Mouse (Mus musculus): ENCODE measurements around the gene Tshz2. TPM values are rescaled to one million over a fixed set of nuclear protein-coding genes. Genes with fewer than 3 reads are reported as not detected.

Gene Tshz2
- polyA plus RNA-seq, 1 experiment from 2014 or later = 50.4 TPM

GRCm38 (mm10) chr2:169928447-169929120 lies 295.8 kb downstream of the Tshz2 start:
- Histone ChIP-seq H3K9me3 (replicated peaks) (no peaks in the 10 kb centered on the region), H3K27me3 (replicated peaks) (no peaks in the 10 kb centered on the region), H3K4me2 (no peak overlapping the region; the same call in 1 of the 2 replicates), H3K27ac (replicated peaks) (no peak overlapping the region), H3K4me3 (replicated peaks) (no peak overlapping the region), H3K9ac (replicated peaks) (no peak overlapping the region), H3K4me1 (peaks cover 22% of the 10 kb centered on the region), H3K36me3 (no peaks in the 10 kb centered on the region)
- no peak for ATAC-seq (ENCODE audit: low FRiP score)
- 42% methylated on average over 14 of the region's 14 CpGs for WGBS

- 42% methylated on average over 23 of the region's 23 CpGs for WGBS
- Histone ChIP-seq H3K36me3 (no peaks in the 10 kb centered on the region), H3K27me3 (replicated peaks) (no peaks in the 10 kb centered on the region), H3K27ac (replicated peaks) (peak overlapping the region; percentile 14), H3K9me3 (replicated peaks) (no peaks in the 10 kb centered on the region), H3K4me2 (peak overlapping the region; percentile 65), H3K4me3 (replicated peaks) (peak overlapping the region; percentile 38), H3K4me1 (peaks cover 22% of the 10 kb centered on the region), H3K9ac (replicated peaks) (peak overlapping the region; percentile 41)
- ATAC-seq (ENCODE audit: low FRiP score) = peak; percentile 85
These were observed 297.0 kb downstream of the Tshz2 start for GRCm38 (mm10) chr2:169929540-169930497.

GRCm38 (mm10) chr2:169935642-169936041 lies 302.8 kb downstream of the Tshz2 start:
- H3K27me3 ChIP-seq (replicated peaks) = no peaks in the 10 kb centered on the region
- no peak overlapping the region for H3K9ac ChIP-seq (replicated peaks)
- no peak overlapping the region for H3K4me3 ChIP-seq (replicated peaks)
- H3K4me2 ChIP-seq = no peak overlapping the region
- ATAC-seq (ENCODE audit: low FRiP score) = no peak
- no peaks in the 10 kb centered on the region for H3K36me3 ChIP-seq
- WGBS = 88% methylated on average over 6 of the region's 6 CpGs
- H3K9me3 ChIP-seq (replicated peaks) = no peaks in the 10 kb centered on the region
- 0 out of 2 replicates have a peak, but pooled peaks cover 5% of the 10 kb centered on the region for H3K4me1 ChIP-seq
- no peak overlapping the region for H3K27ac ChIP-seq (replicated peaks)

GRCm38 (mm10) chr2:169940297-169941142 lies 307.7 kb downstream of the Tshz2 start:
- Histone ChIP-seq H3K27me3 (replicated peaks) (no peaks in the 10 kb centered on the region), H3K4me1 (0 out of 2 replicates have a peak, but pooled peaks cover 5% of the 10 kb centered on the region), H3K9ac (replicated peaks) (no peak overlapping the region), H3K27ac (replicated peaks) (no peak overlapping the region), H3K36me3 (no peaks in the 10 kb centered on the region), H3K4me2 (no peak overlapping the region), H3K4me3 (replicated peaks) (no peak overlapping the region), H3K9me3 (replicated peaks) (no peaks in the 10 kb centered on the region)
- 58% methylated on average over 16 of the region's 16 CpGs for WGBS
- no peak for ATAC-seq (ENCODE audit: low FRiP score)

DNA sequence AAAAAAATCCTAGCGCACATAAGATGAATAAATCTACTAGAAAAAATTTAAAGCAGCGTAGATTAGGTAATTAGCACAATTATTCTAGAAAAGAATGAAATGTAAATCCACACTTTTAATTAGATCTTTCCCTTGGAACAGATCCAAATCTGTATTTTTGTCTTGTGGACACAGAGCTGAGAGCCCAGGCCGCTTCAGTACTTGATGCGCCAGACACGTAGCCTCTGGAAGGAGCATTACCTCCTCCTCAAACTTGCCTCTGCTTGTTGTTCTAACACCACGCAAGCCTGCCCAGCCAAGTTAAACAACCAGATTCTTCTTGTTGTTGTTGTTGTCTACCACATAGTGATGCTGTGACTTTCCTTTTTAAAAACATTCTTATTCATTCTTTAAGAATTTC lies 310.9 kb downstream of the Tshz2 start:
- no peak overlapping the region for H3K27ac ChIP-seq (replicated peaks)
- WGBS = 85% methylated on average over 6 of the region's 6 CpGs
- no peak for ATAC-seq (ENCODE audit: low FRiP score)
- H3K9ac ChIP-seq (replicated peaks) = no peak overlapping the region
- no peaks in the 10 kb centered on the region for H3K36me3 ChIP-seq
- no peak overlapping the region for H3K4me3 ChIP-seq (replicated peaks)
- no peaks in the 10 kb centered on the region for H3K9me3 ChIP-seq (replicated peaks)
- no peaks in the 10 kb centered on the region for H3K27me3 ChIP-seq (replicated peaks)
- H3K4me1 ChIP-seq = peaks cover 11% of the 10 kb centered on the region
- no peak overlapping the region for H3K4me2 ChIP-seq

- 91% methylated on average over 6 of the region's 6 CpGs for WGBS
- Histone ChIP-seq H3K4me1 (peaks cover 6% of the 10 kb centered on the region), H3K27ac (replicated peaks) (no peak overlapping the region), H3K9ac (replicated peaks) (no peak overlapping the region), H3K4me3 (replicated peaks) (no peak overlapping the region), H3K9me3 (replicated peaks) (no peaks in the 10 kb centered on the region), H3K36me3 (no peaks in the 10 kb centered on the region), H3K4me2 (no peak overlapping the region), H3K27me3 (replicated peaks) (no peaks in the 10 kb centered on the region)
- ATAC-seq (ENCODE audit: low FRiP score) = no peak
These were observed 315.3 kb downstream of the Tshz2 start for GRCm38 (mm10) chr2:169948139-169948538.

DNA sequence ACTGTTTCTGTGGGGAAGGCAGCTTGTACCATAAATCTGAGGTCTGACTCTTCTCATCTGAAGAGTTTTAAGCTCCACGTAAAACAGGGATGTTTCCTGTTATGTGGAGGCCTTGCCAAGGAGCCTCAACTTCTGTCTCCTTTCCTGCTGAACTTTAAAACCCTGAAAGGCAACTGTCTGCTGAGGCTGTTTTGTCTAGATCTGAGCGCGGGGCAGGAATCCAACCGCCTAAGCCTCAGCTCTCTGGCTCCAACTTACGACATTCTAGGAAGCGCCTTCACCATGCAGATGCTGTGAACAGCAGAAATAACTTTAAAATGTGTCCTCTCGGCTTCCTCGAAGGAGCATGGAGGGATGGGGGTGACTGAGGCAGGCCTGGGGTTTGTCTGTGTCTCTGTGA lies 318.2 kb downstream of the Tshz2 start:
- no peak overlapping the region for H3K9ac ChIP-seq (replicated peaks)
- H3K4me1 ChIP-seq = peaks cover 6% of the 10 kb centered on the region
- no peaks in the 10 kb centered on the region for H3K36me3 ChIP-seq
- no peaks in the 10 kb centered on the region for H3K9me3 ChIP-seq (replicated peaks)
- ATAC-seq (ENCODE audit: low FRiP score) = no peak
- no peaks in the 10 kb centered on the region for H3K27me3 ChIP-seq (replicated peaks)
- 70% methylated on average over 8 of the region's 8 CpGs for WGBS
- no peak overlapping the region for H3K4me3 ChIP-seq (replicated peaks)
- H3K4me2 ChIP-seq = no peak overlapping the region
- H3K27ac ChIP-seq (replicated peaks) = no peak overlapping the region

DNA sequence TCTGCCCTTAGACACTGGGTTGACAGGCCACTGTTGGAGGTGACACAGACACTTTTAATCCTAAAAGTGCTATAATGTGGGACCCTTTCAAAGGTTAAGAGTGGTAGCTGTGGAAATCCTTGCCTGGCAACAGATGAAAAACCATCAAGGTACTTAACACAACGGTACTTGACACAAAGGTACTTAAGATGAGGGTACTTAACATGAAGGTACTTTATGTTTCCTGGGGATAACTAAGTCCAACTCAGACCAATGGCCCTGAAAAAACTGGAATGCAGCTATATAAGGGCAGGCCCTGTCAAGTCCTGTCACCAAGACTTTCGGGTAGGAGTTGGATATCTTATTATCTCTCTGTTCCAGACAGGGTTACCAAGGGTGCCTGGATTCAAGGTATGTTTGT lies 320.2 kb downstream of the Tshz2 start:
- Histone ChIP-seq H3K4me2 (no peak overlapping the region), H3K4me1 (no peaks in the 10 kb centered on the region), H3K9me3 (replicated peaks) (no peaks in the 10 kb centered on the region), H3K9ac (replicated peaks) (no peak overlapping the region), H3K36me3 (no peaks in the 10 kb centered on the region), H3K27me3 (replicated peaks) (no peaks in the 10 kb centered on the region), H3K4me3 (replicated peaks) (no peak overlapping the region), H3K27ac (replicated peaks) (no peak overlapping the region)
- ATAC-seq (ENCODE audit: low FRiP score) = no peak
- 95% methylated on average over 2 of the region's 2 CpGs for WGBS

- H3K4me3 ChIP-seq (replicated peaks) = no peak overlapping the region
- no peaks in the 10 kb centered on the region for H3K27me3 ChIP-seq (replicated peaks)
- H3K27ac ChIP-seq (replicated peaks) = no peak overlapping the region
- no peak for ATAC-seq (ENCODE audit: low FRiP score)
- H3K9me3 ChIP-seq (replicated peaks) = no peaks in the 10 kb centered on the region
- peaks cover 34% of the 10 kb centered on the region for H3K4me1 ChIP-seq
- 36% methylated on average over 17 of the region's 17 CpGs for WGBS
- H3K9ac ChIP-seq (replicated peaks) = no peak overlapping the region
- H3K36me3 ChIP-seq = no peaks in the 10 kb centered on the region
- H3K4me2 ChIP-seq = no peak overlapping the region
These were observed 326.1 kb downstream of the Tshz2 start for GRCm38 (mm10) chr2:169958736-169959573.

DNA sequence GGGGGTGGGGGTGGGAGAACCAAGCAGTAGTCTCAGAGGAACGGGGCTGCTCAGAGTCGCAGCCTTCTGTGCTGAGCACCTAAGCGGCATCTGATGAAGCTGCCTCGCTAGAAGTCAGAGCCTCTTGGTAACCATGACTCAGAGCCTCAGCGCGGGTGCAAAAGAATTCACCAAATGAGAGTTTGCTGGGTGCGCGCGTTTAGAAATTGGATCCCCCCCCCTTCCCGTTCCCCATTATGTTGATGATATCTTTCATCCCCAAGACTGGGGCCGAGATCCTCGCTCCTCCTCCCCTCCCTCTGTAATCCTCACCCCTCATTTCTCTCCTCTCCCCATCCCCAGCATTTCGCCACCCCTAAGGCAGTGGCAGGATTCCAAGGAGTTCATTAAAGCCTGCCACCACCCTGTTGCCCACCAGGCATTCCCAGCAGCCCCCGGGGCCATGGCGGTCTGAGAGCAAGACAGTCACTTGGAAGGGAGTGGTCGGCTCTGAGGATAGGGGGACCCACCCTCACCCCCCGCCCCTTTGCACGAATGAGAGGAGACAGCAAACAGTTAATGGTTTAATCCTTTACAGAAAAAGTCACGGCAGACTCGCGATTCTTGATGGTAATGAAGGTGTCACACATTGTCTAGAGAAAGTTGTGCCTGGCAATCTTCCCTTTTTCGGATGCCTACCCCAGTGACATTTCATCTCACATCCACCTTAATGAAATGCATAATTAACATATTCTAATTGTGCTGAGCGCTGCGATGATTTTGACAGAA lies 328.8 kb downstream of the Tshz2 start:
- ATAC-seq (ENCODE audit: low FRiP score) = no peak; the same call in 1 of the 2 replicates
- peak overlapping the region; percentile 28 for H3K4me3 ChIP-seq (replicated peaks)
- H3K9ac ChIP-seq (replicated peaks) = peak overlapping the region; percentile 34; the same call in 1 of the 2 replicates

More for the DNA sequence above, 328.8 kb downstream of the Tshz2 start:
- Histone ChIP-seq H3K4me2 (peak overlapping the region; percentile 67), H3K27me3 (replicated peaks) (no peaks in the 10 kb centered on the region), H3K9me3 (replicated peaks) (no peaks in the 10 kb centered on the region), H3K4me1 (peaks cover 39% of the 10 kb centered on the region), H3K27ac (replicated peaks) (no peak overlapping the region), H3K36me3 (no peaks in the 10 kb centered on the region)
- 20% methylated on average over 24 of the region's 24 CpGs for WGBS
